Mouse (Mus musculus) B cell, adult 2 months (primary cell): ENCODE results near the gene Il22ra1.
A peak's percentile ranks its signal among the peaks of the same experiment; 100 is the strongest.

Experiments
- DNase-seq, 2 experiments: peaks; one replicate each; pipeline ENCODE4 v3.0.0; 2022

Gene Il22ra1

DNA sequence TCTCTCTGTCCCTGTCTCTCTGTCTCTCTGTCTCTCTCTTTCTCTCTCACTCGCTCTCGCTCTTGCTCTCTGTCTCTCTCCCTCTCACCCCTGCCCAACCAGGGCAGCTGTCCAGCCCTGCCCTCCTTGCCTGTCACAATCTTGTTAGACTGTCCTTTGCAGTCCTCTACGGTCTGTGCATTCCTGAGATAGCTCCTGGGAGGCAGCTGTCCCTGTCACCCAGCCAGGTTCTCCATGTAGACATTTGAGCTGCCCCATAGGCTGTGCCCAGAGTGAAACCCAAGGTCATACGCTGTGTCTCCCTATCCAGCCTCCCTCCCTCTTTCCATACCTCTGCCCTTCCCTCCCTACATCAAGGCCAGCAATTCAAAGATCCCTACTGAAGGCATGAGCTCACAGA, 44.7 kb downstream of the Il22ra1 start:
- no peak for DNase-seq

DNA sequence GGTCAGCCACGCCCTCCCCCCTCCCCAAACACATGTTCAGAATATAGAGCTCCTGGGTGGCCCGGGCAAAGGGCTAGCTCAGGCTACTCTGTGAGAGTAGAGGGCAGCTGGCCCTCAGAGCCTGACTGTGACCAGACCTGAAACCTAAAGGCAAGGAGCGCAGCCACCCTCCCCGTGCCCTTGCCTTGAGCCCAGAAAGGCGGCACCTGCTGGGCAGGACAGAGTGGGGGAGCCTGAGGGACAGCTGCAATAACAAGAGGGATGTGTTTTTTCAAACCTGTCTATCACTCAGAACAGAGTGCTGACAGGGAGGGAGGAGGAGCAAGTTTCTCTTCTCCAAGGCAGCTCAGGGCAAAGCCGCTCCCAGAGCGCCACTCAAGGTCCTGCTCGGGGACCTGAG, 46.5 kb downstream of the Il22ra1 start:
- no peak for DNase-seq

DNA sequence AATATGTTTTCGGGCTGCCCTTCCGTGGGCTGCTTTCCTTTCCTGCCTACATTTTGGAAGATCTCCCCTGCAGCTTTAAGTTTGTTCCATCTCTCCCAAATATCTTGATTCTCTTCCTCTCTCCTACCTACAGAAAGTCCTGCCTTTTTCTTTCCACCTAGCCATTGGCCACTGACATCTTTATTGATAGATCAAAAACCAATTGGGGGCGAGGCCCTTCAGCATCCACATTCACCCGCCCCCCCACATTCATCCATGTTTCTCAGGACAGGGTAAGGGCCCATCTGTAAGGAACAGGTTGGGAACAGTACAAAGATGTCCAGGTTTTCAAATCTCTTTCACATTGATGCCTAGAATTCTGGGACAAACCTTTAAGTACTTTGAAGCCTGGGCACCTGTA, 48.9 kb downstream of the Il22ra1 start:
- DNase-seq = no peak

GRCm38 (mm10) chr4:135779661-135780060, 51.7 kb downstream of the Il22ra1 start:
- DNase-seq = no peak

GRCm38 (mm10) chr4:135780255-135780654, 52.3 kb downstream of the Il22ra1 start:
- DNase-seq = no peak

DNA sequence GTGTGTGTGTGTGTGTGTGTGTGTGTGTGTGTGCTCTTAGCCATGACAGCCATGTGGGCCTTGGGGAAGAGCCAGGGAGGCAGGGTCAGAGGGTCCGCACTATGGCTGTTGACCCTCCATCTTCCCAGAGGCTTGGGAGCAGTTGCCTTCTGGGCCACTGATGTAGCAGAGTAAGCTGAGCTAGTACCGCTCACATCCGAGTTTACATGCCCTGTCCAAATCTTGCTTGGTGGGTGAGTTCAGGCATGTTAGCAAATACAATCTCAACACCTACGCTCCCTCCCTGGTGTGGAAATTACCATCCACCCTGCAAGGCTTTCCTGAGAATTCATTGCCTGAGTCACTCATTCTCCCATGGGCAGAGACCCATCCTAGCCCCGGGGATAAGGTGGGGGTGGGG, 53.3 kb downstream of the Il22ra1 start:
- no peak for DNase-seq

DNA sequence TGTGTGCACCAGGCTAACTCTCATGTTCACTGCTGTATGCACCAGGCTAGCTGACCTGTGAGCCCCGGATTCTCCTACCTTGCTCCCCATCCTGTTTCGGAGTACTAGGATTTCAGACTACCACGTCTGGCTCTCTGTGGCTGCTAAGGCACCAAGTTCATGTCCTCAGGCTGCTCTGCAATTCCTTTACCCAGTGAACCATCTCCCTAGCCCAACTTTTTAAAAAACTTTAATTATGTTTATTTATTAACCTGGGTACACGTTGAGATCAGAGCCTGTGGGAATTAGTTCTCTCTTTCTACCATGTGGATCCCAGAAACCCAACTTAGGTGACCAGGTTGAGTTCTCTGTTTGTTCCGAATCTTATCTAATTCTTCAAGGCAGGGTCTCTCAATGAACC, 58.6 kb downstream of the Il22ra1 start:
- no peak for DNase-seq

DNA sequence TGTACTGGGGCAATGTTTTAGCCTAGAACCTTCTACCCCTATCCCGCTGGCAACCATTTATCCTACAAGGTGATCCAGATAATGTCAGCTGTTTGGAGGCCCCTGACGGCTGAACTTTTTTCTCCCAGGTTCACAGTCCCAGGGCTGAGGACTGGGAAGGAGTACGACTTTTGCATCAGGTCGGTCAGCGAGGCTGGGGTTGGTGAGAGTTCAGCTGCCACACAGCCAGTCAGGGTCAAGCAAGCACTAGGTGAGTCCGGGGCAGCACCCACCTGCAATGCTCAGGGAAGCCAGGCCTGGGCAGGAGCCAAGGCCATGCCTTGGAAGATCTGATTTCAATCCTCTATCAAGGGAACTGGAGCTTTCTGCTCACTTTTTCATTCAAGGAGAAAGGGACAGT, 59.3 kb downstream of the Il22ra1 start:
- no peak for DNase-seq

GRCm38 (mm10) chr4:135789135-135789534, 61.2 kb downstream of the Il22ra1 start:
- DNase-seq = no peak

- no peak for DNase-seq
These were observed 64.8 kb downstream of the Il22ra1 start for GRCm38 (mm10) chr4:135792821-135793220.

DNA sequence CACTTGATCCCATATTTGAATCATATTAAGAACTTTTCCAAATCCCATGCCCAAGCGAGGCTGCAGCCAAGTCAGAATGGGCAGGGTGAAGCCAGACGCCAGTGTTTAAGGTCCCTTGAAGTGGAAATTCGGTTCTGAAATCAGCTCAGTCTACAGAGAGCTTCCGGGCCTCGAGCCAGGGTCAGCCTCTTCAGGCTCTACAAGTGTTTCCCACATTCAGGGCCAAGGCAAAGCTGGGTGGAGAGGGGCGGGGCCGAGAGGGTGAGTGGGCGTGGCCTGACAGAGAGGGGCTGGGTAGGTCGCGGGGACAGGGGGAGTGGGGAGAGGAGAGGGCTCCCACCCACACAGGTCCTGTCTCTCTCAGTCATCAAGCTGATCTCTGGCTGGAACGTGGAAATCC, 70.0 kb downstream of the Il22ra1 start:
- no peak for DNase-seq

- peak; percentile 91 to 92 for DNase-seq
These were observed 73.6 kb downstream of the Il22ra1 start for GRCm38 (mm10) chr4:135801543-135801942.
